Mouse (Mus musculus): Measurements from ENCODE around the gene Rin3.
A peak's percentile ranks its signal among the peaks of the same experiment; 100 is the strongest.

Rin3 gene

DNA sequence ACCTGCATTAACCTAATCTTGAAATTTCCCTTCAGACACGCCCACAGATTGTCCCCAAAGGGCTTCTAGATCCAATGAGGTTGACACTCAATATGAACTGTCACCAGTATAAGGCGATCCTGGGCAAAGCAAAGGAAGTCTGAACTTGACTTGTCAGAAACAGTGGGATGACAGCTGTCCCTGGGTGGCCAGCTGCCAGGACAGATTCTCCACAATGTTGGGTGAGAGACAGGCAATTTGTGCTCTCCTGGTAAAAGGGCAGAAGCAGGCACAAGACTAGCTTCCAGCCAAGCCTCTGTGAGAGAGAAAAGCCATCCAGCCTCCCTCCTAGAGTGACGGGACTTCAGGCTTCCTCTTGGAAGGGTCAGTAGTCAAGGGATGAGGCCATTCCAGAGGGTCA, 89.5 kb downstream of the Rin3 start:
- no peak for DNase-seq

DNA sequence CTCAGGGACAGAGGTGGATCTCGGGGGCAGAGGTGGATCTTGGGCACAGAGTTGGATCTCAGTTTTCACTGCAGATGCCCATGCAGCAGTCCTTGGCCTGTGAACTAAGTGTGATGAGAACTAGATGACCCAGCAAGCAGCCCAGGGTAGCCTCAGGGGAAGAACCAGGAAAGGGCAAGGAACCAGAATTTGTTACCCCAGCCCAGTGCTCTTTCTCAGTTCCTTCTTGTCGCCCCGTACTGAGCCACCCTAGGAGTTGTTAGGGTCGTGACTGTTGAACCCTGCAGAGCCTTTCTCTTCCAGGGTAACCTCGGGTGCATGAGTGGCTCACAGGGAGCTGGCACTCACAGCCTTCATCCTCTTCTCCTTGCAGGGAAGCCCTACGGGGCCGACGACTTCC, 99.3 kb downstream of the Rin3 start:
- DNase-seq, result no peak

DNA sequence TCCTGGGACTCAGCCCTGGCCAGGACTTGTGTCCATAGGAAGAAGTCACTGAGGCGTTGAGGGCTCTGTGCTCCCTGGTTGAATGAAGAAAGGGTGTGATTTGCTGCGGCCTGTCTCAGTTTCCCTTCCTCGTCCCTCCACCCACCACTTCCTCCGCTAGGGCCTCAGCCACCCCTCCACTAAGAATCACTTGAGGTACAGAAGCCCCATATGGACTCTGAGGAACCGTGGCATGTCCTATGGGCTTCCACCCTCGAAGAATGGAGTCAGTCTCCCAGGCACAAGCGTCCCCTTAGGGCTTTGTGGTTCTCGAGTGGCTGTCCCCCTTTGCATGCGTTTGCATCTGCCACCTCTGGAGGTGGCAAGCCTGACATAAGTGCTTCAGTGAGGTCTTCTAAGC, 100.4 kb downstream of the Rin3 start:
- DNase-seq, result no peak

DNA sequence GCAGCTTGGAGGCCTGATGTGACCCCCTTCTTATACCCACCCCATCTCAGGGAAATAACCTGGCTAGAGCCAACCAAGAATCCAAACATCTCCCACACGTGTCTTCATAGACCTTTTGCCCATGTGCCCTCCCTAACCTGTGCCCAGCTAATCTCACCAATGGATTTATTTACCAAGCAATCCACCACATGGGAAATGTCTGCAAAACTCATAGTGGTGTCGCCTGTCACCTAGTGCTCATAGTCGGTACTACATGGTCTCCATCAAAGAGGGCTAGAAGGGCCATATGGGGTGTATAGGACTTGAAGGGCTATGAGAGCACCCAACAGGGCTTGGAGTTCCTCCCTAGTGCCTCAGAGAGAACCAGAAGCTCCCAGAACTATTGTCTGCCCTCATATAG, 102.0 kb downstream of the Rin3 start:
- no peak for DNase-seq

DNA sequence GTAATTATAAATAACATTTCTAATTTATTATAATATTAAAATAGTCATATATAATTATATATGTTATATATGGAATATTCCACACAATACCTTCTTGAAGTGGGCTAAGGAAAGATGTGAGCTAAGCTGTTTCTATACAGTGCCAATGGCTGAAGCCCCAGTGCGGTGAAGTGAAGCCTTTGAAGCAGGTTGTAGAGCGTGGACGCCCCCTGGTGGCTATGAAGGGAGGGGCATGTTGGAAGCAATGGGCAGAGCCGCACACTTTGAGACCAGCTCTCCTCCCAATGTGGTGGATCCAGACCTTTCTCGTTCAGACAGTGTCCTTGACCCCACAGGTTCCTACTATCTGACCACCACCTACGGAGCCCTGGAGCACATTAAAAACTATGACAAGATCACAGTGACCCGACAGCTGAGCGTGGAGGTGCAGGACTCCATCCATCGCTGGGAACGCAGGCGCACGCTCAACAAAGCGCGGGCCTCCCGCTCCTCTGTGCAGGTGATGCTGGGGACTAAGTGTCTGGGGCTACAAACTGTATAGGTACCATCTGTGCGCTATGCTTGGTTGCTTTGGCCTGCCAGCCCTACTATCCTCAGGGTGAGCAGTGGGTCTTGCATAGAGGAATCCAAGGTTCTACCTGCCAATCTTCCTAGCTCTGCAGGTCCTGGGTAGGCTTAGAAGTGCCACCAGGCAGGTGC, 104.5 kb downstream of the Rin3 start:
- DNase-seq, result peak; percentile 42 to 62

DNA sequence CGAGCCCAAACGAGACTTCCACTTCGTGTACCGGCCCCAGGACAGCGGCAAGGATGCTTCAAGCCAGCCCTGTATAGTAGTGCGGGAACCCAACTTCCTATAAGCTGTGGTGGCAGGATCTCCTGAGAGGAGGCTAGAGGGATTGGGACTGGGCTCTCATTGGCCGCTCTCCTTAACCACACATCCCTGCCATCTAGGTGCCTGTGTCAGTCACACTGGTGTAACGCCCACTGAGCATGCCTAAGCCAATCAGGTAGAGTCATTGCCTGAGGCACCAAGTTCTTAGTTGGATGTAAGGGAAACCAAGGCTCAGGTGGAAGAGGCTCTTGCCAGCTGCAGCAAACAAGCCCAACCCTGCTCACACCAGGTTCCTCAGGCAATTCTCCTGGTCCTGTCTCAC, 107.2 kb downstream of the Rin3 start:
- no peak for DNase-seq

DNA sequence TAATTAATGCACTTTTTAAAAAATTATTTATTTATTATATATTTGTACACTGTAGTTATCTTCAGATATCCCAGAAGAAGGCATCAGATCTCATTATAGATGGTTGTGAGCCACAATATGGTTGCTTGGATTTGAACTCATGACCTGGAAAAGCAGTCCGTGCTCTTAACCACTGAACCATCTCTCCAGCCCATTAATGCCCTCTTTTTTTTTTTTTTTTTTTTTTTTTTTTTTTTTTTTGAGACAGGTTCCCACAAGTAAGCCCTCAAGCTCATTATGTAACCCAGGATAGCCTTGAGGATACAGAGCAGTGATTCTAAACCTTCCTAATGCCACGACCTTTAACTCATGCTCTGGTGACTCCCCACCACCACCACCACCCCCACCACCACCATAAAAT, 108.3 kb downstream of the Rin3 start:
- no peak for DNase-seq

DNA sequence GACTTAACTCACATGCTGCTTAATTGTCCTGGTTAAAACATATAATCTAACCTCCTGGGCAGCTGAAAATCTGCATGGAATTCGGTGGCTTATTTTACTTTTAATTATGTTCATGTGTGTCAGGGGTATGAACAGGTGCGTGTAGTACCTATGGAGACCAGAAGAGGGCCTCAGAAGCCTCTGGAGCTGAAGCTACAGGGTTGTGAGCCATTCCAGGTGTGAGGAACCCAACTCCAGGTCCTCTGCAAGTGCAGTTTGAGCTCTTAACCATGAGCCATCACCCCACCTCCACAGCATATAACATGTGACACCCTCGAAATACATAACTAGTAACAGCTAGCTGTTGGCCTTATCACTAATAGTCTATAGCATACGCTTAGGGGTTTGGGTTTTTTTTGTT, 109.1 kb downstream of the Rin3 start:
- DNase-seq, result no peak

DNA sequence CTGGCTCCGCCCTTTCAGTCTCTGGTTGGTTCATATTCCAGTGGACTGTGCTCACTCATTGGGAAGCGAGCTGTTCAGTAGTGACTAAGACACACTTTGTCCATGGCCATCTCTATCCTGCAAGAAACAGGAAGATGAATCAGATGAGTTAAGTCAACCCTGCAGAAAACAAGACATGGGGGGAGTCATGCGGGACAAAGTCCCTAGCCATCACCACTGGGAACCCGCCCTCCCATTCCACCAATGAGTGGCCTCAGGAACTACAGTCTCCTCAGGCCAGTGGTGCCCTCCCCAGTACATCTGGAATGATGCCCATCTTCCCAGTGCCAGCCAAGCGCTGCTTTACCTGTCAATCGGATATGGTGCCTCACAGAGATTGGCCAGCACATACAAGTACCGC, 111.6 kb downstream of the Rin3 start:
- no peak for DNase-seq

DNA sequence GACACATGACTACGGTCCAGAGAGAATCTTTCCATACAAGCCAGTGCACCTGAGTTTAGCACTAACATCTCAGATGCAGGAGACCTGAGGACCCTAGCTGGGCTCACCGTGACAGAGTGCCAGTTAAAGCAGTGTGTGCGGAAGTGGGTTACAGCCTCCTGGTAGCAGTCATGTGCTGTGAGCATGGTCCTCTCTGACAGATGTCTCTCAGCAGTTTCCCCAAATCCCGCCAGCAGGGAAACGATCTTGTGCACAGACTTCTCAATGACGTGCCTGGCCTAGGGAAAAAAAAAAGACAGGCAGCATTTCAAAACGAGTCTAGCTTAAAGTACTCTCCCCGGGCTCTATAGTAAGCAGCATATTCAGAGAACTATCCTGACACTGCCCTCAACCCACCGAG, 112.7 kb downstream of the Rin3 start:
- DNase-seq, result no peak

DNA sequence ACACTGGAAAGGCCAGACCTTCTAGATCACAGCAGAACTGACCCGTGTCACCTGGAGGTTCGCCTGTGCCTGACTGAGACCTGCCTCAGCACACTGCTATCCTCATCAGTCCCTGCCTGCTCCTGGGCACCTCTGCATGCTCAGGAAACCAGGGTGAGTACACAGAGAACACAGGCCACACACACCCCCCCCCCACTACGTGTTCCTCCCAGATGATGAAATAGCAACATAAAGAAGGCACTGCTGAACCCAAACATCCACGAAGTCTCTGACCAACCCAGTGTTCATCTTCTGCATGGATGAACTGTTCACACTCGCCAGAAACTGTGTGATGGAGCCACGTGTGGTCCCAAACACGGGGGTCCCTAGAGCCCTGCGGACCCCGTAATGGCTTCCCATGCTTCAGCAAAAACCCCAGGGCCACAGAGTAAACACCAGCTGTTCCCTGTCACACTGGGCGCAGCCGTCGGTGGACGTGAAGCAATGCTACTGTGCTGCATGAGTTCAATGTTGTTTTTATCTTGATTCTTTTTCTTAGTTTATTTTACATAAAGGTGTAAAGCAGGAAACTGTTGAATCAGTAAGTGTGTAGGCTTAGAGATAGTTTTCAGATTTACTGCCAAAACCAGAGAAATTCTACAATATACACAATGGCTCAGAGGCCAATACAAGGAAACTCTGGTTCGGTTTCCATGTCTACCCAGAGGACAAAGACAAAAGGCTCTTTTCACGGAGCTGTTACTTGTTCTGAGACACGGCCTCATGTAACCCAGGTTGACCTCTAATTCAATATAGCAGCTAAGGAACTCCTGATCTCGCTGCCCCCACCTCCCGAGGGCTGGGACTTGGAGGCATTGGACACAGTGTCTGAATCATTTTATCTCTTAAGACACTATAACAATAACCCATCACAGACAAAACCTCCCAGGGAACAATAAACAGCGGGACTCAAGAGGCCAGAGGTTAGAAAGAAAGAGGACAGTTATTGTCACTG, 113.4 kb downstream of the Rin3 start:
- no peak for DNase-seq

DNA sequence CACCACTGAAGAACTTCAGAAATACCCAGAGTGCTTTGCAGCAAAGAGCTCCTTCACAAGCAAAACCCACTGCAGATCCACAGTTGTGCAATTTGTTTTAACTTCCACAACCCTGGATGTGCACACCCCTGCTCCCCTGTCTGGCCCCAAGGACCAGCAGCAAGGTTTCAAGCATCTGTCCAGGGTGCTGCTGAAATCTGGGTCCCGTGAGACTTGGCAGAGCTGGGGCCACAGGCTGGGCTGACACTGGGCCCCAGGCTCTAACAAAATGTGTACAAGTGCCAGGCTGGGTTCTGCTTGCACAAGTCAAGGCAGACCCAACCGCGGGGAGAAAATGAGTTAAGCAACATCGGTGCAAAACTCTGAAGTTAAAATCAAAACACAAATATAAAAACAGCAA, 115.7 kb downstream of the Rin3 start:
- DNase-seq, result no peak

DNA sequence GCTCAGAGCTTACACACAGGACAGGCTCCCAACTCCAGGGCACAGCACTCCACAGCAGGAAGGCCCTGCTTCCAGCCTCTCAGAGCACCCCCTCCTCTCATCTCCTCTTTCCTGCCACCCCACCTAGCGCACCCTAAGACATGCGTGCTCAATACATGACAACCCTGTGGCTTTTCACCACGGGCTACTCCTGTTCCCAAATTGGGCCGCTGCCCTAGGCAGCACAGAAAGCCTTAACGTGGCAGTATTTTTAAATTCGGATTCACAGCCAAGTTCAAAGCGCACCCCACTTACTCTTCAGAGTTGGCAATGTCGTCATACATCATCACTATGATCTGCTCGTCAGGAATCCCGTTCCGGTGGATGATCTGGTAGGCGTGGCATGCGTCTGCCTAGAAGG, 130.3 kb downstream of the Rin3 start:
- no peak for DNase-seq

DNA sequence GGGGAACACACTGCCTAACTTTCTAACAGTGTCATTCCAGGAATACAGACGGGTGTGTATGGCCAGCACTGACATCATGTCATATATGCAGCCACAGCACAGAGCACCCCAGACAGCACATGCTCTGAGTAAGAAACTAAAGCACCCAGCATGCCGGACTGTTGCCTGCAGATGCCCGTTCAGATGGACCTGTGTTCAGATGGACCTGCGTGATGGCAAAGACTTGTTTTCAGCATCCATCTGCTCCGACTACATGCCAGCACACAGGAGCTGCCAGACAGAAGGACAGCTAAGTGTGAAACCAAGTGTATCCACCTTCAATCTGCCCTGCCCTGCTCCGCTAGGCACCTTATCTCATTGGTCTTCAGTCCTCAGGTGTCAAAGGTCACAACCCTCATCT, 131.8 kb downstream of the Rin3 start:
- DNase-seq, result no peak

DNA sequence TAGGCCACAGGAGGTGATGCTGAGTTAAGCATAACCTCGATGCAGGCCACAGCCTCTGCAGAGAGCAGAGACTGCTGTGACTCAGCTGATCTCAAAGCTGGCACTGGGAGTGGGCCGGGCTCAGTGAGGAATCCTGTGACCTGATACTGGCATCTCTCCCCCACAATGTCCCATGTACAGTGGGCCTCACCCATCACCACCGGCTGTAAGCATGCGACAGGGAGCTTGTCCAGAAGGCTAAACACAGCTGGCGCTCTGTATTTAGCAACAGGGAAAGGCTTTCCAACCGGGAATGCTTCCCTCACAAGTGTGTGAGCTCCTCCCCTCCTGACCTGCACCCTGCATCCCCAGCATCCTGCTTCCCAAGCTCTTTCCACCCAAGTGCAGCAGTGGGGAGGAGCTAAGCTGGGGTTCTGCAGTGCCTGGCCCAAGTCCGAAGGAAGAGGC, 133.6 kb downstream of the Rin3 start:
- DNase-seq, result no peak

DNA sequence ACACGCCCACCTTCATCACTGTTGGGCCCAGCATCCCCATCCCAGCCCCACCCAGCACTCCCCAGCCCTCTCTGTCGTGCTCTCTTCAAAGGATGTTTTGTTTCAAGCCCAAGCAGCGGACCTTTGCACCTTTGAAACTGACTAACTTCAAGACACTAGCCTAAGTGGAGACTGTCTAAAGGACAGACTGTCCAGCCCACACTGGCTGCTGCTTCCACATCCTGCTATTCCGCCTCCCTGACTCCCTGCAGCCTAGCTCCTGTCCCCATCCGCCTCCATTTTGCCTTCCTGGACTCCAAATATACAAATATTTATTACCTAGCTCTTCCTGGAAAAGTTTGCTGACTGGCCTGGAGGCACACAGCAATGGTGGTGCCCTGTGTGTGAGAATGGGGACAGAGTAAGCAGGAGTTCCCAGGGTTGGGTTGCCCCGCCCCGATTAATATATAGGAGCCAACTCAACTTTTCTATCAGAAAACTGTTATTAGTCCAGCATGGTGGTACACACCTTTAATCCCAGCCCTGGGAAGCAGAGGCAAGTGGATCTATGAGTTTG, 134.2 kb downstream of the Rin3 start:
- DNase-seq, result no peak

DNA sequence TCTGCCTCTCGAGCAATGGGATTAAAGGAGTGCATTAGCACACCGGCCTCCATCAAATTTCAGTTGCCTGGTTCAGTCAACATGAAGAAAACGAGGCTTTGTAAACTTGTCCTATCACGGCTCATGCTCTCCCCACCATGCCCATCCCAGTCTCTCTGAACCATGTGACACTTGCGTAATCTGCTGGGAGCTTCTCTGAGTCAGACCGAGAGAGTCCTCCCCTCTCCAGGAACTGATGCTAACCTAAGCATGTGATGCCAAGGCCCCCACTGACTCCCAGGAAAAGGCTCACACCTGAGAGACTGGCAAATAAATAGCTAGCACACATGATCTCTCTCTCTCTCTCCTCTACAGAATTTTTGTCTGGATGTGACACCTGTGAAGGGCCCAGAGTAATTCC, 134.9 kb downstream of the Rin3 start:
- no peak for DNase-seq

DNA sequence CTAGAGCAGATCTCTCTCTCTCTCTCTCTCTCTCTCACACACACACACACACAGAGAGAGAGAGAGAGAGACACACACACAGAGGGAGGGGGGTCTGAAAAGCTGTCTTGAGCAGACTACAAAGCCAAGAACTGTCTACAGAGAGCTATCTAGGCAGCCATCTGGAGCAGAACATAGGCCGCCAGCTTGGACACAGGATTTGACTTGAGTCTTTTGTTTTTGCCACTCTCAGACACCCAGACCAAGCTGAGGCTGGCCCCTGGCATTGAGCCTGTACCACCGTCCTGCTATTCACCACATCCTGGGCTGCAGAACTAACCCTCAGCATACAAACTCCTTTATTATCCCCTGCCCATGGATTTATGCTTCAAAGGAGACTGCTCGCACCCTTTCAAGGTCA, 136.7 kb downstream of the Rin3 start:
- no peak for DNase-seq

DNA sequence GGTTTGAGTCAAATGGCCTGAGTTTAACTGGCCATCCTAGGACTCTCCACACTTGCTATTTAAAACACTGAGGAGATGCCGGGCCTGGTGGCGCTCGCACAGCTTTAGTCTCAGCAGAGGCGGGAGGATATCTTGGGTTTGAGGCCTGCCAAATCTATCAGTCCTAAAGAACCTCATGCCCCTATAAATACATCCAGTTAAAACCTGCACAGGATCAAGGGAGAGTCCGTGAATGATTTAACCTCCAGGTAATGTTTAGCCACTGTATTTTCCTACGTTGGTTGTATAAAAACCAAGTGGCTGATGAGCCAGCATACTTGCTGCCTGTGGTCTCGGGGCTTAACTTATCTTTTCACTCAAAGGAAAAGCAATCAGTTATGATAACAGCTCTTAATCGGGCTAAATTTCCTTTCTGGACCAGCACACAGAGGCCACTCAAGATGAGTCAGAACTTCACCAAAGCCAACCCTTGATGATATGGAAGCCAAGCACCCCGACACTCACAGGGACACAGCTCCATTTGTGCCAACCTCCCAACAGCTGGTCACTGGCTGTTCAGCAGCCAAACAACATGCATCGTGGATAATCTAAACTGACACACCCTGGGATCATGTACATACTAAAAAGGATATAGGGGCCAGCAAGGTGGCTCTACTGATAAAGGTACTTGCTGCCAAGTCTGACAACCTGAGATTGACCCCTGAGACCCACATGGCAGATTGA, 137.5 kb downstream of the Rin3 start:
- no peak for DNase-seq

DNA sequence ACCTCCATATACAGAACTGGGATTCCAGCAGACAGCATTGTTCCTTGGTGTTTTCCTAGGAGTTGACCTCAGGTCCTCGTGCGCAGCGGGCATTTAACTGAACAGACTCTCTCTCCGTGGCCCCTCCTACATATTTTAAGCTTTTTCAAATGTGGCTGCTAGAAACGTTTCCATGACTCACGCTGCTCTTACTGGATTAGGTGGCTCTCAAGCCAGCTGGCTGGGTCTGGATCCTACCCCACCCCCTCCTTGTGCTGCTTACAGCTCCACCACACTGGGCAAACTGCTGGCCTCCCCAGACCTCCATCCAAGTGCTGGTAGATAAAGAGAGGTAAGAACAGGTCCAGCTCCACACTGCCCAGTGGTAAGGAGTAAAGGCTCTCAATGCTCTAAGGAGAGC, 139.2 kb downstream of the Rin3 start:
- no peak for DNase-seq

DNA sequence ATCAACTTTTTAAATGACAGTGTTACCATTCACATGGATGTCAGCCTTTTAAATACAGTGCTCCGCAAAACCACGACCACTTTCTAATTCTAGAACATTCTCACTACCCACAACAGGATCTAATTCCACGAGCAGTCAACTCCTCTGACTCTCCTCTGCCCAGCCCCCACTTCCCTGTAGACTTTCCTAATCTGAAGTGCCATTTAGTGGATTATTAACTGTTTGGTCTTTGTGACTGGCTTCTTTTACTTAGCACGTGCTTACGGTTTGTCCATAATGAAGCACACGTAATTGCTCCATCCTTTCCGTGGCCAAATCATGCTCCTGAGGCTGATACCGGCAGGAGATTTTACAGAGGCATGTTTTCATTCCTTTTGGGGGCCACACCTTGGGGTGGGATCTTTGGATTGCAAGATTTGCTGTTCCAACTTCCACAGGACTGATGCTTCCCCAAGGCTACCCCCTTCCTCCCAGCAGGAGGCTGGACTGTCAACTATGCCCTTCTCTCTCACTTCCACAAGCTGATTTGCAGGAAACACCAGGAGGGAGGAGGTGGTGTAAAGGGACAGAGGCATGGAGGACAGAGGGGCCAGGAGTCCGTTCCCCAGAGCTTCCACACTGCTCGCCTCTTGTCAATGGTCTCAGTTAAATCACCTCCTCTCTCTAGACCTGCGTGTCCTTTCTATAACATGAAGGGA, 139.9 kb downstream of the Rin3 start:
- no peak for DNase-seq

DNA sequence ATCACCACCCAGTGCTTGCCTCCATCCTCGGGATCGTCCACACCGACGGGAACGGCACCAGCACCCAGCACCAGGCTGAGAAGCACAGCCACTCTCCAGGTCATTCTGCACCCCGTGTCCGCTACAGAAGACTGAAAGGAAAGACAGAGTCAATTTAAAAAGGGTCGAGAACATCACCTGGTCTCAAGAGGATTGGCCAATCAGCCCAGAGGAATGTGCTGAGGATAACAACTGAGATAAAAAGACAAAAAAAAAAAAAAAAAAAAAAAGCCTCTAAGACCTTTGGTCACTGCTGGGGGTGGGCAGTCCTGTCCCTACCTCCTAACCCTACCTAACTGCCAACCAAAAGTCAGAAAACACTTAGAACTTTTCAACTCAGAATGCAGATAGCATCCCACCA, 140.8 kb downstream of the Rin3 start:
- DNase-seq, result no peak

DNA sequence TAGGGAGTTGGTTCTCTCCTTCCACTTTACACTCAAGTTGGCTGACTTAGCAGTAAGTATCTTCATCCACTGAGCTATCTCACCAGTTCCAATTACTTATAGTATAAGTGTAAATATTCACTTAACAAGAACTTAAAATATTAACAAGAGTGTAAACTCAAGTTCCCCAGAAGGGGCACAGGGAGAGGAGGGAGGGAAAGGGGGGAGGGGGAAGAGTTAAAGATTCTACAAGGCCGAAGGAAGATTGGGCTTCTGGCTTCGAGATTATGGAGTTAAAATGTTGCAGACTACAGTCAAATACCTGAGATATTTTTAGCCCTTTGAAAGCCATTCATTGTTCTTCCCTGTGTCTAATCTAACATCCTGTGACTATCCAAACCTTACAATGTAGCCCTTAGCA, 141.6 kb downstream of the Rin3 start:
- no peak for DNase-seq

Measured in thymus, adult 18-20 months (tissue).